Mouse (Mus musculus) hindbrain, postnatal 0 days (tissue): ENCODE data around the gene Cdkl4. TPM values are rescaled to one million over a fixed set of nuclear protein-coding genes. Genes with fewer than 3 reads are reported as not detected.

ENCODE experiments used
- ATAC-seq: fragments of 200-750 bp; cut with Nextera tagmentation; 2 replicates; pipeline ENCODE4 v1.8.0; 2017; ENCODE audit warnings: mild to moderate bottlenecking, moderate TSS enrichment, moderate library complexity
- DNase-seq: peaks from one replicate; pipeline ENCODE4 v3.0.0-alpha.2; 2015; ENCODE audit warnings: low spot score
- H3K27ac ChIP-seq: fragments of 300-500 bp; sonication (generic); 2 replicates; pipeline ENCODE4 v1.5.1; 2014; ENCODE audit warnings: mild to moderate bottlenecking
- H3K27me3 ChIP-seq: fragments of 300-500 bp; sonication (generic); 2 replicates; pipeline ENCODE4 v1.6.1; 2014; ENCODE audit warnings: low read length, mixed read lengths; ENCODE audit not compliant: insufficient read depth
- H3K36me3 ChIP-seq: fragments of 300-500 bp; sonication (generic); 2 replicates; pipeline ENCODE4 v1.6.1; 2014; ENCODE audit warnings: low read length, mixed read lengths; ENCODE audit not compliant: insufficient read depth
- H3K4me1 ChIP-seq: fragments of 300-500 bp; sonication (generic); 2 replicates; pipeline ENCODE4 v1.6.1; 2014; ENCODE audit warnings: antibody characterized with exemption, low read length, mixed read lengths; ENCODE audit not compliant: insufficient read depth
- H3K4me2 ChIP-seq: fragments of 300-500 bp; sonication (generic); 2 replicates; pipeline ENCODE4 v1.6.1; 2014; ENCODE audit warnings: low read depth, mild to moderate bottlenecking, low read length, moderate library complexity, mixed read lengths
- H3K4me3 ChIP-seq: fragments of 300-500 bp; sonication (generic); 2 replicates; pipeline ENCODE4 v1.5.1; 2014; ENCODE audit warnings: low read length
- H3K9ac ChIP-seq: fragments of 300-500 bp; sonication (generic); replicated peaks from 2 replicates; pipeline ENCODE4 v1.6.1; 2014; ENCODE audit warnings: mild to moderate bottlenecking, low read length, moderate library complexity, mixed read lengths
- H3K9me3 ChIP-seq: fragments of 300-500 bp; sonication (generic); 2 replicates; pipeline ENCODE4 v1.6.1; 2016; ENCODE audit warnings: low read length, mixed read lengths
- CTCF ChIP-seq: IDR thresholded peaks from 2 replicates; pipeline ENCODE4 v1.5.1; 2016; ENCODE audit warnings: antibody characterized with exemption, control low read depth, low read depth
- WGBS: fragments of 180-500 bp; shearing (Covaris S2); extraction: QIAGEN DNeasy Blood & Tissue Kit; methylation state at CpG from one replicate; pipeline ENCODE4 v1.1.7; 2014; 5-methylcytosine and 5-hydroxymethylcytosine counted together
- polyA plus RNA-seq: library from polyadenylated mRNA; unstranded; fragments of >200 nt; fragmentation: Nextera tagmentation; extraction: Ambion mirVana; gene quantifications from 2 replicates; pipeline ENCODE4 v1.2.1, GENCODE M21; 2015
- total RNA-seq: library from RNA; depleted of rRNA; stranded (reverse); fragments of >200 nt; gene quantifications from 2 replicates; pipeline ENCODE4 v1.2.3, GENCODE M21; 2014; rRNA removed

Gene Cdkl4
- total and polyA plus RNA-seq, 2 experiments from 2014 or later, result 5.5 to 8.4 TPM

GRCm38 (mm10) chr17:80477679-80478078 is 99.9 kb downstream of the Cdkl4 start:
- no peaks in the 10 kb centered on the region for H3K9me3 ChIP-seq
- no peak for ATAC-seq
- TF ChIP-seq CTCF, result no peak
- H3K27me3 ChIP-seq, result no peaks in the 10 kb centered on the region
- no peak overlapping the region for H3K4me3 ChIP-seq
- no peaks in the 10 kb centered on the region for H3K36me3 ChIP-seq
- H3K9ac ChIP-seq, result no peak overlapping the region
- no peak overlapping the region for H3K27ac ChIP-seq
- WGBS, result 92% methylated on average over 2 of the region's 2 CpGs
- no peak overlapping the region for H3K4me2 ChIP-seq
- DNase-seq, result no peak
- H3K4me1 ChIP-seq, result peaks cover 13% of the 10 kb centered on the region; the same call in 1 of the 2 replicates

- 89% methylated on average over 4 of the region's 4 CpGs for WGBS
- H3K27ac ChIP-seq, result no peak overlapping the region
- no peak for TF ChIP-seq CTCF
Observed at GRCm38 (mm10) chr17:80476496-80476895, 101.1 kb downstream of the Cdkl4 start.

More at GRCm38 (mm10) chr17:80476496-80476895, 101.1 kb downstream of the Cdkl4 start:
- DNase-seq, result no peak
- no peak overlapping the region for H3K4me2 ChIP-seq
- no peaks in the 10 kb centered on the region for H3K9me3 ChIP-seq
- H3K4me1 ChIP-seq, result peaks cover 10% of the 10 kb centered on the region; the same call in 1 of the 2 replicates
- H3K27me3 ChIP-seq, result no peaks in the 10 kb centered on the region
- H3K9ac ChIP-seq, result no peak overlapping the region
- no peaks in the 10 kb centered on the region for H3K36me3 ChIP-seq
- H3K4me3 ChIP-seq, result no peak overlapping the region
- ATAC-seq, result no peak

Other genes with a start within 250 kb of the Cdkl4 start
- not detected in 2 replicates for gene Gm10190, start 204.3 kb downstream of the Cdkl4 start, total RNA-seq
- 3.4 and 4.7 TPM in 2 replicates for gene Gm10190, start 204.3 kb downstream of the Cdkl4 start, polyA plus RNA-seq
- 21.2 and 21.5 TPM in 2 replicates for gene Sos1, start 97.4 kb downstream of the Cdkl4 start, total RNA-seq
- gene Sos1, start 97.4 kb downstream of the Cdkl4 start, polyA plus RNA-seq, result 6.5 and 6.8 TPM in 2 replicates
- 46.5 and 51.0 TPM in 2 replicates for gene Map4k3, start 150.7 kb upstream of the Cdkl4 start, total RNA-seq
- gene Map4k3, start 150.7 kb upstream of the Cdkl4 start, polyA plus RNA-seq, result 17.7 and 18.1 TPM in 2 replicates